1 mouse cellular context compared by ENCODE assay signal in genomic region chr4:123246221-123246620, GRCm38 (mm10).
TF ChIP-seq lines count a peak whose summit lies in the region.

No protein-coding gene starts in this region.

TF ChIP-seq in myocyte, 11 proteins besides CTCF, POLR2A, EP300 and RAD21 (continued from another document):
- no peak for TF ChIP-seq MYOG (IDR thresholded peaks at IDR 0.05; ENCODE audit: control insufficient read depth in 1 of 3, insufficient read depth in 1 of 3, insufficient read length in 2 of 3, low read depth in 2 of 3)
- no peak for TF ChIP-seq USF1 (IDR thresholded peaks at IDR 0.05; ENCODE audit: low read depth)
- TF ChIP-seq REST (IDR thresholded peaks at IDR 0.05; ENCODE audit: insufficient read depth, insufficient read length), result no peak
- TF ChIP-seq MAX (IDR thresholded peaks at IDR 0.05; ENCODE audit: low read depth), result no peak
- TF ChIP-seq POLR2AphosphoS2 (IDR thresholded peaks at IDR 0.05; ENCODE audit: insufficient read length, low read depth), result no peak
- no peak for TF ChIP-seq MYOD1 (IDR thresholded peaks at IDR 0.05; ENCODE audit: control insufficient read depth in 1 of 3, insufficient read length in 2 of 3, low read depth in 2 of 3)
- no peak for TF ChIP-seq SRF (IDR thresholded peaks at IDR 0.05; ENCODE audit: control insufficient read depth, insufficient read length, low read depth)
- no peak for TF ChIP-seq TCF12 (IDR thresholded peaks at IDR 0.05; ENCODE audit: insufficient read depth, poor library complexity, severe bottlenecking)
- TF ChIP-seq E2F4 (IDR thresholded peaks at IDR 0.05; ENCODE audit: insufficient read depth), result no peak
